Mouse (Mus musculus): ENCODE results near the gene Ctc1. TPM values are rescaled to one million over a fixed set of nuclear protein-coding genes. Genes with fewer than 3 reads are reported as not detected.

Ctc1 gene
- polyA plus RNA-seq, 1 experiment from 2014 or later, result 43.8 TPM

Small RNA genes lying within 50 kb of the gene (microRNA-seq; reads per million reads assigned to microRNA genes)
- gene Mir3062, result 4.2 reads per million, percentile 12 among the genes with 10 or more reads in this experiment

Other genes with a start within 250 kb of the Ctc1 start
- gene Ndel1, start 144.1 kb upstream of the Ctc1 start, polyA plus RNA-seq (2014; fragmentation: Nextera tagmentation; extraction: Ambion mirVana), result 61.8 and 63.2 TPM in 2 replicates
- gene Rnf222, start 127.4 kb upstream of the Ctc1 start, polyA plus RNA-seq (2014; fragmentation: Nextera tagmentation; extraction: Ambion mirVana), result 0.05 TPM in 1 of 2 replicates, not detected in the other
- 669 and 732 TPM in 2 replicates for gene Rpl26, start 114.3 kb upstream of the Ctc1 start, polyA plus RNA-seq (2014; fragmentation: Nextera tagmentation; extraction: Ambion mirVana)
- gene Odf4, start 88.8 kb upstream of the Ctc1 start, polyA plus RNA-seq (2014; fragmentation: Nextera tagmentation; extraction: Ambion mirVana), result not detected in 2 replicates
- 10.7 and 10.8 TPM in 2 replicates for gene Arhgef15, start 58.4 kb upstream of the Ctc1 start, polyA plus RNA-seq (2014; fragmentation: Nextera tagmentation; extraction: Ambion mirVana)
- gene Slc25a35, start 47.8 kb upstream of the Ctc1 start, polyA plus RNA-seq (2014; fragmentation: Nextera tagmentation; extraction: Ambion mirVana), result 1.1 and 1.2 TPM in 2 replicates
- gene Rangrf, start 40.7 kb upstream of the Ctc1 start, polyA plus RNA-seq (2014; fragmentation: Nextera tagmentation; extraction: Ambion mirVana), result 68.8 and 71.8 TPM in 2 replicates
- gene Pfas, start 7.5 kb upstream of the Ctc1 start, polyA plus RNA-seq (2014; fragmentation: Nextera tagmentation; extraction: Ambion mirVana), result 14.3 and 16.5 TPM in 2 replicates
- 61.7 and 64.8 TPM in 2 replicates for gene Aurkb, start 29.7 kb downstream of the Ctc1 start, polyA plus RNA-seq (2014; fragmentation: Nextera tagmentation; extraction: Ambion mirVana)
- 13.0 and 14.1 TPM in 2 replicates for gene Borcs6, start 43.8 kb downstream of the Ctc1 start, polyA plus RNA-seq (2014; fragmentation: Nextera tagmentation; extraction: Ambion mirVana)
- gene Tmem107, start 54.9 kb downstream of the Ctc1 start, polyA plus RNA-seq (2014; fragmentation: Nextera tagmentation; extraction: Ambion mirVana), result 33.5 and 34.4 TPM in 2 replicates
- 81.5 and 93.9 TPM in 2 replicates for gene Vamp2, start 72.6 kb downstream of the Ctc1 start, polyA plus RNA-seq (2014; fragmentation: Nextera tagmentation; extraction: Ambion mirVana)
- gene Per1, start 79.3 kb downstream of the Ctc1 start, polyA plus RNA-seq (2014; fragmentation: Nextera tagmentation; extraction: Ambion mirVana), result 16.0 and 17.8 TPM in 2 replicates
- 0.43 and 0.47 TPM in 2 replicates for gene Hes7, start 104.5 kb downstream of the Ctc1 start, polyA plus RNA-seq (2014; fragmentation: Nextera tagmentation; extraction: Ambion mirVana)
- gene 9130213A22Rik, start 106.7 kb downstream of the Ctc1 start, polyA plus RNA-seq (2014; fragmentation: Nextera tagmentation; extraction: Ambion mirVana), result 0.28 and 1.2 TPM in 2 replicates
- 0.09 and 0.15 TPM in 2 replicates for gene Aloxe3, start 110.0 kb downstream of the Ctc1 start, polyA plus RNA-seq (2014; fragmentation: Nextera tagmentation; extraction: Ambion mirVana)
- gene Alox12b, start 141.1 kb downstream of the Ctc1 start, polyA plus RNA-seq (2014; fragmentation: Nextera tagmentation; extraction: Ambion mirVana), result not detected in 2 replicates
- 1.3 and 2.7 TPM in 2 replicates for gene Alox8, start 181.9 kb downstream of the Ctc1 start, polyA plus RNA-seq (2014; fragmentation: Nextera tagmentation; extraction: Ambion mirVana)
- 0.08 and 0.12 TPM in 2 replicates for gene Gucy2e, start 221.1 kb downstream of the Ctc1 start, polyA plus RNA-seq (2014; fragmentation: Nextera tagmentation; extraction: Ambion mirVana)

Measured in heart, embryonic 14.5 days (tissue).